Mouse (Mus musculus): Measurements from ENCODE around the gene Rnf4. TPM values are rescaled to one million over a fixed set of nuclear protein-coding genes. Genes with fewer than 3 reads are reported as not detected.

Gene Rnf4
- polyA plus RNA-seq, 1 experiment from 2014 or later: 69.8 TPM

DNA sequence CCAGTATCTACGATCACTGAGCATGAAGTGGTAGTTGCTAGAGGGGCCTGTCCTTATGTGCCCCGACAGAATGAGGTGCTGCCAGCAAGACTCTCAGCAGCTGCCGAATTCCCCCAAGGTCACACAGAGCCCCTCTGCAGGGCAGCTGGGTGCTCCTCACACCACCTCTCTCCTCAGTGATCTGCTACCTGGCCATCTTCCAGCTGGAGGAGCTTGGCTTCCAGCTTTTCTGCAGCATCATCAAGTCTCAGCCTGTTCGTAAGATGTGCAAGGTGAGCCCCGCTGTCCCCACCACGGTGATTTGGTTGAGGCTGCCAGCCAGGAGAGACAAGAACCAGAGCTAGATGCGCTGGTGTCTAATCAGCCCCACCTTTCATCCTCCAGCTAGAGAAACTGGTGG lies 33.7 kb upstream of the Rnf4 start:
- Histone ChIP-seq H3K9ac (no peak overlapping the region), H3K27ac (replicated peaks) (no peak overlapping the region), H3K4me3 (replicated peaks) (no peak overlapping the region), H3K36me3 (replicated peaks) (no peaks in the 10 kb centered on the region), H3K9me3 (replicated peaks) (no peaks in the 10 kb centered on the region), H3K4me2 (no peak overlapping the region), H3K27me3 (peaks cover 14% of the 10 kb centered on the region; the same call in 1 of the 2 replicates), H3K4me1 (replicated peaks) (no peaks in the 10 kb centered on the region)
- WGBS (ENCODE audit: insufficient replicate concordance): 61% methylated on average over 7 of the region's 7 CpGs
- no peak for ATAC-seq (ENCODE audit: insufficient read depth)

DNA sequence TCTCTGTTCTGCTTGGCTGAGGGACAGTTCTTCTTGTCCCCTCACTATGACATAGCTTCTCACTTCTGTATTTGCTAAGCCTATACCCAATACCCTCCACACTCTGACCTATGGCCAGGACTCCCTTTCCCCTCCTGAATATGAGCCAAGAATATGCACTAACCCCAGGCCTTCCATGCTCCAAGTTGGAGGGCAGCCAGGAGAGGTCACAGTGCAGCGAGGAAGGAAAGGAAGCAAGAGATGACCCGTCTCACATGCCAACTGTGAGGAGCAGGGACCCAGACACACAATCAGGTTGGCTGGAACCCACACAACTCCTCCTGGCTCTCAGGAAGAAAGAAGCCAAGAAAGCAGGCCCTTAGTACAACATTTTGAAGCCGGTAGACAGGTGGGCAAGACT lies 27.1 kb upstream of the Rnf4 start:
- no peaks in the 10 kb centered on the region for H3K36me3 ChIP-seq (replicated peaks)
- H3K4me3 ChIP-seq (replicated peaks): no peak overlapping the region
- no peak for ATAC-seq (ENCODE audit: insufficient read depth)
- H3K27ac ChIP-seq (replicated peaks): no peak overlapping the region
- H3K9me3 ChIP-seq (replicated peaks): no peaks in the 10 kb centered on the region
- no peak overlapping the region for H3K9ac ChIP-seq
- no peaks in the 10 kb centered on the region for H3K4me1 ChIP-seq (replicated peaks)
- H3K27me3 ChIP-seq: no peaks in the 10 kb centered on the region
- 50% methylated on average over 3 of the region's 3 CpGs for WGBS (ENCODE audit: insufficient replicate concordance)
- H3K4me2 ChIP-seq: no peak overlapping the region

DNA sequence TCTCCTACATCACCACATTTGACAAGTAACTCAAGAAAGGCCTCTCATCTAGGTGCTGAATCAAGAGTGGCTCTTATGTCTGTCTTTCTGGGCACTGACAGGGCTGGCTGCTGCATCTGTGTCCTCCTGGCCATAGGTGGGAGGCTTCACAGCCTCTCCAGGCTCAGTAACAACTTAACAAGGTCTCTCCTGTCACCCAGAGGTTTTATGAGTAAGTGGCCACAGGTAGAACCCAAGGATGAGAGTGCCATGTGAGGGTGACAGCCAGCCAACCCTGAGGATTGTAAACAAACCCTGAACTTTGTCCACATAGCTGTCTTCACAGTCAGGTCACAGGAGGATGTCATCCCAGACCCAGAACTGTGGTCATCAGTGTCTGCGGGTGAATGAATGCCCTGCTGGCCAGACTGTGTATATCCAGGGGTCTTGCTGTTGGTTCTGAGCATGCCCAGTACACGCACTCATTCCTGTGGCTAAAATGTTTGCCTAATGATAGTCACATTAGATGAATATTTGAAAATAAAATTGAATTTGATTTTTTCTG lies 16.5 kb upstream of the Rnf4 start:
- H3K27ac ChIP-seq (replicated peaks): no peak overlapping the region
- no peaks in the 10 kb centered on the region for H3K9me3 ChIP-seq (replicated peaks)

DNA sequence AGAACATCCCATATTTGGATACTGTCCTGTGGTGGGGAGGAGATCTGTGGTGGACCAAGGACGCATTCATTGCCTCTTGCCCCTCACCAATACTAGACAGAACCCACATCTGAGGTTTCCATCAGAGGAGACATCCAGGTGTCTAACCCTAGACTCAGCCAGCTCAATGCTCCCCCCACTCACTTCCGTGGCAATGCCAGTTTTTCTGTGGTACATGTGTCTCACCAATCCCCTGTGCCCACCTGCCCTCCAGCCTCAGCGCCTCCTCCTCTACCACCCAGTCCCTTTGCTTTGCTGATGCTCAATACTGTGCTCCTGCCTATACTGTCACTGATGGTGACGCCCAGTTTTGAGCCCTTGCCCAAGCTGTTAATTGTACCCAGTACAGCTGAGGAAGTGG lies 14.9 kb upstream of the Rnf4 start:
- H3K27me3 ChIP-seq: peaks cover 3% of the 10 kb centered on the region; the same call in 1 of the 2 replicates
- no peak for ATAC-seq (ENCODE audit: insufficient read depth)
- no peaks in the 10 kb centered on the region for H3K36me3 ChIP-seq (replicated peaks)
- 69% methylated on average over 4 of the region's 4 CpGs for WGBS (ENCODE audit: insufficient replicate concordance)
- H3K27ac ChIP-seq (replicated peaks): no peak overlapping the region
- H3K4me2 ChIP-seq: no peak overlapping the region
- H3K4me1 ChIP-seq (replicated peaks): peaks cover 3% of the 10 kb centered on the region; the same call in 1 of the 2 replicates
- H3K9me3 ChIP-seq (replicated peaks): no peaks in the 10 kb centered on the region
- no peak overlapping the region for H3K4me3 ChIP-seq (replicated peaks)
- H3K9ac ChIP-seq: no peak overlapping the region

More for the DNA sequence above, 16.5 kb upstream of the Rnf4 start:
- no peaks in the 10 kb centered on the region for H3K4me1 ChIP-seq (replicated peaks)
- 47% methylated on average over 2 of the region's 2 CpGs for WGBS (ENCODE audit: insufficient replicate concordance)
- H3K4me3 ChIP-seq (replicated peaks): no peak overlapping the region
- no peaks in the 10 kb centered on the region for H3K27me3 ChIP-seq
- H3K4me2 ChIP-seq: no peak overlapping the region
- no peak for ATAC-seq (ENCODE audit: insufficient read depth)
- no peaks in the 10 kb centered on the region for H3K36me3 ChIP-seq (replicated peaks)
- no peak overlapping the region for H3K9ac ChIP-seq

DNA sequence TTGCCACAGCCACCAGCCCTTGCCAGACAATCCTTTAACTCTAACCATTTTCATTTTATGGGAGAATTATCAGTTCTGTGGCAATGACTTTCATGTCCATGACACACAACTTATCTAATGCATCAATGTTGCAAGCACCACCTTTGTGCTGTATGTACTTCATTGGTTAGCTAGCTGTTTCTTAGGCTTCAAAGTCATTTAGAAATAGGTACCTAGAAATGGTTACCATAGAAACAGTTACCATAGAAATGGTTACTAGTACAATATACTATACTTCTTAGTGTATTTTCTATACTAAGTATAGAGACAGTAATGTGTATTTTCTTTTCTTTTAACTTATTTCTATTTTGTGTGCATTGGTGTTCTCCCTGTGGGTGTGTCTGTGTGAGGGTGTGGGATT lies 10.8 kb upstream of the Rnf4 start:
- Histone ChIP-seq H3K4me1 (replicated peaks) (peaks cover 3% of the 10 kb centered on the region; the same call in 1 of the 2 replicates), H3K9me3 (replicated peaks) (no peaks in the 10 kb centered on the region), H3K4me3 (replicated peaks) (no peak overlapping the region), H3K9ac (no peak overlapping the region), H3K36me3 (replicated peaks) (no peaks in the 10 kb centered on the region), H3K27me3 (peaks cover 20% of the 10 kb centered on the region), H3K27ac (replicated peaks) (no peak overlapping the region), H3K4me2 (no peak overlapping the region)
- ATAC-seq (ENCODE audit: insufficient read depth): no peak

DNA sequence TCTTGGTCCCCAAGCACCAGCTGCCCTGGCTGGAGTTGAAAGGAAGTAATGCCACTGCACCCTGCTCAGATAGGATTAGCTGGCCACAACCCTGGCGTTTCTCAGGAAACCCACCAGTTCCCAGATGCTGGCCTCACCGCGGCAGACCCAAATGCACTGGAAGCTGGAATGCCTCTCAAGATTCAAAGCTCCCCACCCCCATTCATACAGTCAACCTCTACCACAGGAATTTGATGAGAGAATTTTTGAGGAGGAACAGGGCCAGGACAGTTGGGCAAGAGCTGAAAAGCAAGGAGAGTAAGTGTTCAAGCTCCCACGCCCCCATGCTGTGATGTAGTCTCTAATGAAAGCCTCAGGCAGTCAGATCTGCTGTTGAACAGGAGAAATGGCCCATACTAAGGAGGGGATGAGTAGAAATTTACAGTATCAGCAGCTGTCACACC lies 9.8 kb upstream of the Rnf4 start:
- no peaks in the 10 kb centered on the region for H3K9me3 ChIP-seq (replicated peaks)
- peaks cover 20% of the 10 kb centered on the region for H3K27me3 ChIP-seq
- no peak overlapping the region for H3K4me3 ChIP-seq (replicated peaks)
- H3K36me3 ChIP-seq (replicated peaks): no peaks in the 10 kb centered on the region
- 21% methylated on average over 4 of the region's 4 CpGs for WGBS (ENCODE audit: insufficient replicate concordance)
- no peak overlapping the region for H3K4me2 ChIP-seq
- H3K4me1 ChIP-seq (replicated peaks): peaks cover 3% of the 10 kb centered on the region; the same call in 1 of the 2 replicates
- H3K9ac ChIP-seq: no peak overlapping the region
- ATAC-seq (ENCODE audit: insufficient read depth): no peak
- H3K27ac ChIP-seq (replicated peaks): no peak overlapping the region

DNA sequence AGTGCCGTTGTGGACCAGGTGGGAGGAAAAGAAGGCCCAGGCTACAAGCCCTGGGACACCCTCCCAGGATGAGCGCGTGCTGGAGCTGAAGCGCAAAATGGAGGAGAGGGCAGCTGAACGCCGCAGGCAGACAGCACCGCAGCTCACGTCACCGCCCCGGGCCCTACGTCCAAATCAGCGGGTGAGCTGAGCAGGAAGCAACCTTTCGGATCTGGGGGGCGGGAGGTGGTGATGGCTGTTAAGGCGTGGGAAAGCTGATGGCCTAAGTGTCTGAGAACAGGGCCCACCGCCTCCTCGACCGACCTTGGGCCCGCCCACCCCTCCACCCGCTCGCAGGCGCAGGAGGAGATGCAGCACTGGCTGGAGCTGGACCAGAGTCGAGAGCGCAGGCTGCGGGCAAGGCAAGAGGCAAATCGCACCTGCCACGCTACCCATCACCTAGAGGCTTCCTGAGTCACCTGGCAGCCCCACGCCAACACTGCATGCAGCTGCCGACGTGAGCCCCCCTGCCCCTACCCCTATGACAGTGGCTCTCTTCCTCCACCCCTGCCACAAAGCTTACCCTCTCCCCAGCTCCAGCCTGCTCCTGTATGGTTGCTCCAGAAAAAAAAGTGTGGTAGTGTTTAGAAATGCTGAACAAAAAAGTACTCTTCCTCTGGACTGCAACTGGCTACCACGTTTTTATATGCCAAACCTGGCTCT lies 9.1 kb upstream of the Rnf4 start:
- ATAC-seq (ENCODE audit: insufficient read depth): no peak
- H3K9ac ChIP-seq: no peak overlapping the region
- H3K9me3 ChIP-seq (replicated peaks): no peaks in the 10 kb centered on the region
- H3K27ac ChIP-seq (replicated peaks): no peak overlapping the region
- 32% methylated on average over 31 of the region's 31 CpGs for WGBS (ENCODE audit: insufficient replicate concordance)
- H3K36me3 ChIP-seq (replicated peaks): no peaks in the 10 kb centered on the region
- peak overlapping the region; percentile 50 for H3K4me2 ChIP-seq
- H3K4me3 ChIP-seq (replicated peaks): peak overlapping the region; percentile 16; the same call in 1 of the 2 replicates
- H3K4me1 ChIP-seq (replicated peaks): peaks cover 3% of the 10 kb centered on the region; the same call in 1 of the 2 replicates
- peaks cover 20% of the 10 kb centered on the region for H3K27me3 ChIP-seq

DNA sequence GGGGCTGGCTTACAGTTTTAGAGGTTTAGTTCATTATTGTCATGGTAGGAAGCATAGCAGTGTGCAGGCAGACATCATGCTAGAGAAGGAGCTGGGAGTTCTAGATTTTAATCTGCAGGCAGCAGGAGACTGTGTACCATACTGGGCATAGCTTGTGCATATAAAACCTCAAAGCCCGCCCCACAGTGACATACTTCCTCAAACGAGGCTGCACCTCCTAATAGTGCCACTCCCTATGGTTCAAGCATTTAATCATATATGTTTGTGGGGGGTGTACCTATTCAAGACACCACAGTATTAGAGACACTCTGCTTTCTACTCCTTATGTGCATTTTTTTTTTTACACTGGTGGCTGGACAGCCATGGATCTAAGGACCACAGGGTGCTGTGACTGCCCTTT lies 6.0 kb upstream of the Rnf4 start:
- no peaks in the 10 kb centered on the region for H3K9me3 ChIP-seq (replicated peaks)
- H3K4me1 ChIP-seq (replicated peaks): peaks cover 4% of the 10 kb centered on the region
- H3K27ac ChIP-seq (replicated peaks): no peak overlapping the region
- 79% methylated on average over 2 of the region's 2 CpGs for WGBS (ENCODE audit: insufficient replicate concordance)
- ATAC-seq (ENCODE audit: insufficient read depth): no peak
- H3K27me3 ChIP-seq: peaks cover 20% of the 10 kb centered on the region
- no peaks in the 10 kb centered on the region for H3K36me3 ChIP-seq (replicated peaks)
- H3K4me3 ChIP-seq (replicated peaks): no peak overlapping the region
- H3K9ac ChIP-seq: no peak overlapping the region
- no peak overlapping the region for H3K4me2 ChIP-seq

DNA sequence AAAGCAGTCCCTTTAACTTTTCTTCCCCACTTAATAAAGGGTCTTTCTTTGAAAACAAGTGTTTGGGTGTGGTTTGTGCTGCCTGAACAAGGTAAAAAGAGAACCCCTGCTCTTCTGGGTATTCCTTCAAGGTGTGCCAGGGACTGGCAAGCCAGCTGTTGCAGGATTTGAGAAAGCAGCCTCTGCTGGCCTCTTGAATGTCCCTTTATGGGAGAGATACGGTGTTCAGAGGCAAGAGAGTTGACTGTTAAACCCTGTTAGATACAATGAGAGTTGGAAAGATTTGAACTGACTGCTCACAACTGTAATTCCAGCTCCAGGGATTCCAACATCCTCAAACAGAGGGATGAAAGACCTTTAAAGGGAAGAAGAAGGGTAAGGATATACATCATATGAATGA lies 2.0 kb upstream of the Rnf4 start:
- H3K27me3 ChIP-seq: no peaks in the 10 kb centered on the region
- no peak overlapping the region for H3K9ac ChIP-seq
- no peak overlapping the region for H3K4me2 ChIP-seq
- peaks cover 6% of the 10 kb centered on the region for H3K36me3 ChIP-seq (replicated peaks)
- ATAC-seq (ENCODE audit: insufficient read depth): no peak
- 80% methylated on average over 1 of the region's 1 CpGs for WGBS (ENCODE audit: insufficient replicate concordance)
- no peak overlapping the region for H3K4me3 ChIP-seq (replicated peaks)
- H3K27ac ChIP-seq (replicated peaks): no peak overlapping the region
- H3K4me1 ChIP-seq (replicated peaks): peaks cover 24% of the 10 kb centered on the region
- no peaks in the 10 kb centered on the region for H3K9me3 ChIP-seq (replicated peaks)

DNA sequence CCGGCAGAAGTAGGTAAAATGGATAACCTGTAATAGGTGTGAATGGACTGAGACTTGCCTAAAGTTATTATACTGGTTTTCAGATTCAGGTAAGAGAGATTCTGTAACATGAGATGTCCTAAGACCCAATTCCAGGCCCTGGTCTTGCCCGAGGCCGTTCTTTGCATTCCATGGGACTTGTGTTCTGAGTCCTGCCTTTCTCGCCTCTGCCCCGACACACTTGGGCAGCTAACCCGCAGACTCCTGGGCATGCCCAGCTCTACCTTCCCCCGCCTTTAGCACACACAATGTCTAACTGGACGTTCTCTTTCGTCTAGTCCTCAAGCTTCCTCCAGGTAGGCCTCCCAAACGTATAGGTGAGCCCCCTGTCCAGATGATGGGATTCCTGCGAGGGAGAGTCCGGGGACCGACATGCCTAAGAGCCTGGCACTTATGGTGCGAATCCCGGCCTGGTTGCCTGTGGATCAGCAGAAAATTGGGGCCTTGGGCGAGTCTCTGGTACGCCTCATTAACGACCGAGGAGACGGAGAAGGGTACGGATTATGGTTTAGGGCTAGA lies 471 bp upstream of the Rnf4 start:
- peak; percentile 53 for ATAC-seq (ENCODE audit: insufficient read depth)
- H3K27me3 ChIP-seq: no peaks in the 10 kb centered on the region
- WGBS (ENCODE audit: insufficient replicate concordance): 2% methylated on average over 21 of the region's 21 CpGs
- H3K36me3 ChIP-seq (replicated peaks): peaks cover 6% of the 10 kb centered on the region
- no peaks in the 10 kb centered on the region for H3K9me3 ChIP-seq (replicated peaks)
- peak overlapping the region; percentile 88 for H3K27ac ChIP-seq (replicated peaks)
- peak overlapping the region; percentile 88 for H3K4me2 ChIP-seq
- peak overlapping the region; percentile 98 for H3K4me3 ChIP-seq (replicated peaks)
- peak overlapping the region; percentile 83 for H3K9ac ChIP-seq
- peaks cover 38% of the 10 kb centered on the region for H3K4me1 ChIP-seq (replicated peaks)

DNA sequence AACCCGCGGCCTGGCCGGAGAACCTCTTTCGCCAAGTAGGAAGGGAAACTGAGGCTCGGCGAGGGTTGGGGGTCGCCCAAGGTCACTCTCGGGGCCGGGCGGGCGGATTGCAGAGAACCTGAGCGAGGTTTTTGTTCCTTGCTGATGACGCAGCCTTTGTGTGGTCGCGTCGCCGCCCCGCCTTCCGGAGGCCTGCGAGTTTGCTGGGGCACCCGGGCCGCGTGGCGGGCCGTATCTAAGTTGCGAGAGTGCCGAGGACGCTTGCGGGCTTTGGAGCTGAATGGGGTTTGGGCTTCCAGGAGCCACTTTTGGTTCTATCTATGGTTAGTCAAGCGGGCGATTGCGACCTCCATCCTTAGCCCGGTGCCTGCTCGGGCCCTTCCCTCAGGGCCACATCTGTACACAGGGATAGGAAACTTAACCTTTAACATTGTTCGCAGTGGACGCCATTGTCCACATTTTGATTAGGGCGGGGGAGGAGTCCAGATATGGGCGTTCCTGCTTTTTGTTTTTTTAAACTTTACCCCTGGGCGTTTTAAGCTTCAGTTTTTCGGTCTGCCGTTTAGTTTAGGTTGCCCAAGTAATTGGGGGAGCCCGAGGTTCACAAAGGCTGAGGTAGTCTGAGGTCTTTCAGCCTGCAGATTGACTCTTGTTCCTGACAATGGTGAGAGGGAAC lies 824 bp downstream of the Rnf4 start:
- Histone ChIP-seq H3K4me1 (replicated peaks) (peaks cover 47% of the 10 kb centered on the region), H3K36me3 (replicated peaks) (peaks cover 6% of the 10 kb centered on the region), H3K4me2 (peak overlapping the region; percentile 88), H3K27me3 (no peaks in the 10 kb centered on the region), H3K4me3 (replicated peaks) (peak overlapping the region; percentile 98), H3K9me3 (replicated peaks) (no peaks in the 10 kb centered on the region), H3K9ac (peak overlapping the region; percentile 93), H3K27ac (replicated peaks) (peak overlapping the region; percentile 96)
- peak; percentile 54 for ATAC-seq (ENCODE audit: insufficient read depth)
- WGBS (ENCODE audit: insufficient replicate concordance): under 1% methylated on average over 42 of the region's 42 CpGs
